Mouse (Mus musculus) layer of hippocampus, adult 9-10 months (tissue): ENCODE data around the gene Zbtb22.

Experiments used
- DNase-seq: peaks from one replicate; pipeline ENCODE4 v3.0.0; 2022; ENCODE audit warnings: low spot score

The Zbtb22 gene

DNA sequence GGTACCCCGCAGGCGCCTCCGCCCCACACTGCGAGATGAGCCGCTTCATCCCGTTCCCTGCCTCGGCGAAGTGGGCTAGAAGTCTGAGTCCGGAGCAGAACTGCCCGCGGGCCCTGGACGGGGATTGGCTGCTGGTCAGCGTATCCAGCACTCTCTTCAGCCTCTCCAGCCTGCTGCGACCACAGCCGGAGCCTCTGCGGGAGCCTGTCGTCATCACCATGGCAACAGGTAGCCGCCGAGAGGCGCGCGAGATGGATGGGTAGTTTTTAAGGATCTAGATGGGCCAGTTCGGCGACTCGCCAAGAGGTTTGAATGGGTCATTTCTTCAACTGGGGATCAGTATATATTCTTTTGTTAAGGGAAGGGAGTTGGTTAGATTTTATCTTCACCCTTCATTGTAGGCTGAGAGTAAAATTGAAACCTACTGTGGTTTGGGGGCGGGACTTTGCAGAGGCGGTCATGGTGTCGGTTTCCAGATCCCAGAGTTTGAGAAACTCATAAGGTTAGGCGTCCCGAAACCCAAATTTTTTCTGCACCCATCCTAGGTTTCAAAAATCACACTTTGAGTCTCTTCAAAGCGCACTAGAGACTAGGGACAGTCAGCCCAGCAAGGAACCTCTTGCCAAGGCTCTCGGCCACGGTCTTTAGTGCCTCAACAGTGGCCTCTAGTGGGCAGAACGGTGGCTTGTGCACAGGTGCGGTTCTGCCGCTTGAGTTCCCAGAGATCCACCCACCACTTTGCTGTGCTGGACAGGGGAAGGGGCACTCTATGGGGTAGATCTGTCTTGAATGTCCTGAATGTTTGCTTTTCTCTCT is 4.8 kb downstream of the Zbtb22 start:
- no peak for DNase-seq

GRCm38 (mm10) chr17:33921361-33921760 is 5.7 kb downstream of the Zbtb22 start:
- DNase-seq: no peak

DNA sequence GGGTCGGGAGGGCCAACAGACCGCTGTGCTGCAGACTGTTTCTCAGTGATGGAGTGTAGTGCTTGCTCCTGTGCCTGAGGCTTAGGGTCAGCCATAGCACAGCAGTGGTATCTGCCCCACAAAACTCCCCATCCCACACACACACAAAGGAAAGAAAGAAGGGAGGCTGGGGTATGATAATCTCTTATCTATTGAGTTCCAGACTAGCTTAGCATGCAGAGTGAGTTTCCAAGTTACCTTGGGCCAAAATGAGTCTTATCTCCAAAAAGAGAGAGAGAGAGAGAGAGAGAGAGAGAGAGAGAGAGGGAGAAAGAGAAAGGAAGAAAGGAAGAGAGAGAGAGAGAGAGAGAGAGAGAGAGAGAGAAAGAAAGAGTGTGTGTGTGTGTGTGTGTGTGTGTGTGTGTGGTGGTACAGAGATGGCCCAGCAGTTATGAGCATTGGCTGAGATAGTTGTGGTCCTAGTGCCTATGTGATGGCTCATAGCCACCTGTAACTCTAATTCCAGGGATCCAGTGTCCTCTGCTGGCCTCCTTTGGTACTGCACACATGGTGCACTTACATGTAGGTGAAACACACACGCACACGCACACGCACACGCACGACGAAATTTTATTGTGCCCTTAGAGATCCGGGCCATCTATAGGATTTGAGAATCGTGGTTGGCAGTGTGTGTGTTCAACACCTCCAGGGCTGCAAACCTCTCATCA is 9.0 kb downstream of the Zbtb22 start:
- DNase-seq: no peak

- no peak for DNase-seq
Observed at GRCm38 (mm10) chr17:33925406-33926116, 9.9 kb downstream of the Zbtb22 start.

DNA sequence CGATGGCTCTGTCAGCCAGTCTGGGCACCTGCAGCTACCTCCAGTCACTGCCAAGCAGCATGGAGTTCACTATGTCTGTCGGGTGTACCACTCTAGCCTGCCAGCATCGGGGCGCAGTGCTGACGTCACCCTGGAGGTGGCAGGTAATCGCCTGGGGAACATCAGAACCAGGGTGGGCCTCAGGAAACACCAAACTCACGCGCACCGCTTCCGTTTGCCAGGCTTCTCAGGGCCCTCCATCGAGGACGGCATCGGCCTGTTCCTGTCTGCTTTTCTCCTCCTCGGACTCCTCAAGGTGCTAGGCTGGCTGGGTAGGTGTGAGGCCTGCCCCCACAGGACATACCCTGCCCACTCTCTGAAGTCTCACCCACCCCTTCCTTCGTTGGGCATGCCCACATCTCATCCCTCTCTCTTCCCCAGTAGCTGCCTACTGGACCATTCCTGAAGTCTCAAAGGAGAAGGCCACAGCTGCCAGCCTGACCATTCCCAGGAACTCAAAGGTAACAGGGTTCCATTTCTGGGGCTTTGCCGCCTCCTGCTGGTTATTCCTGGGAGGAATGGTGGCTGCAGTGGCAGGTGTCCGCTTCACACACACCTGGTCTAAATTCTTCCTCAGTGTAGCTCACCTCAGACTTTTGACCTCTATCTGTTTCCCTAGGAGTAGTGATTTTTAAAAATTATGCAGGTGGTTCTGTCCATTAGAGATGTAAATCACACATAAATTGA is 10.7 kb downstream of the Zbtb22 start:
- DNase-seq: no peak

GRCm38 (mm10) chr17:33928251-33928947 is 12.7 kb downstream of the Zbtb22 start:
- DNase-seq: no peak

DNA sequence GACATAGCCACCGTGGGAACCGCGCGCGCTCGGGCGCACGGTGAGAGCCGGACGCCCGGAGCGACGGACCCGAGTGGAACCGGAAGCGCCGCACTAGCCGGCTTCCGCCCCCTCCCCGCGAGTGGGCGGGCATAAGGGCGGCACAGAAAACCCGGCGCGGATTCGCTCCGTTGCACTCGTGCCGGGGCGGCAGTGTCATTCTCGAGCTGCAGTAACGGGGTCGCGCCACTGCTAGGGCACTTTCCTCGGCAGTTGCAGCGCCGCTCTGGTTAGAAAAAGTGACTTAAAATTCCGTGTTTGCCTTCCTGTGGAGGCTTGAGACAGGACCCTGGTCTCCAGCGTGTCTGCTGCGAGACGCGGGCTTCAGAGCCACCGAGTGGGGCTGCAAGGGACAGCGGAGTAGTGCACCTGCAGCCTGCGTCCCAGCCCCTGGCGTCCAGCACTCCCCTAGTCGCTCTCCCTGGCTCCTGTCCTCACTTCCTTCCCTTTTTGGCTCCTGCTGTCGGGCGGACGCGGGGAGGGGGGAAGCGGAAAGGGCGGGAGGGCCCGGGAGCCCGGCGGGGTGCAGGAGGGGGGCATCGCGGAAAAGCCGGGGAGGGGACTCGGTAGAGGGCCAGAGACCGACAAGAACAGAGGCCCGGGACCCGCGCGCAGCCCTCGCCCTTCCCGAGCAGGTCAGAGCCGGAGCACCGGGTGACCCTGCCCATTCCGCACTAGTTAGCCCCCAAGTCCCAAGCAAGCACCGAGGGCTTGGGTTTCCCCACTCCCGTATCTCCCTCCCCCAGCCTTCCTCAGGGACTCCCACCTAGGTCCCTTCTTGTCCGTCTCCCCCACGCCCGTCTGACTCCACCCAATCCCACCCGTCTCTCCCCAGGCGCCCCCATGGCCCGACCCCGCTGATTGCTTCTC is 13.9 kb downstream of the Zbtb22 start, which contains the start of gene Rgl2:
Gene Rgl2 (plus strand): TSS at position 173 of the 909 bp plus-strand sequence.
- DNase-seq: peak; percentile 69

GRCm38 (mm10) chr17:33930280-33931158 is 14.8 kb downstream of the Zbtb22 start:
- DNase-seq: no peak

GRCm38 (mm10) chr17:33931159-33931866 is 15.6 kb downstream of the Zbtb22 start:
- DNase-seq: no peak

GRCm38 (mm10) chr17:33931947-33932346 is 16.2 kb downstream of the Zbtb22 start:
- DNase-seq: no peak

GRCm38 (mm10) chr17:33932448-33932847 is 16.7 kb downstream of the Zbtb22 start:
- no peak for DNase-seq

DNA sequence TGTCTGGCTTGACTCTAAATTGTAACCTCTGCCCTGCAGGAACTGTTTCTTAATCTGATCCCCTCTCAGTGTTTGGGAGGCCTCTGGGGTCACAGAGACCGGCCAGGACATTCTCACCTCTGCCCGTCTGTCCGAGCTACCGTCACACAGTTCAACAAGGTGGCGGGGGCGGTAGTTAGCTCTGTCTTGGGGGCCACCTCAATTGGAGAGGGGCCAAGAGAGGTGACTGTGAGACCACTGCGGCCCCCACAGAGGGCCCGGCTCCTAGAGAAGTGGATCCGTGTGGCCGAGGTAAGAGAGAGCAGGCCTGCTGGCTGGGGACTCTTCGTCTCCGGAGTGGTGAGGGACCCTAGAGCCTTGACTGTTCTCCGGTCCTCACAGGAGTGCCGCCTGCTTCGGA is 17.3 kb downstream of the Zbtb22 start:
- no peak for DNase-seq

- no peak for DNase-seq
Observed at GRCm38 (mm10) chr17:33935422-33936055, 19.8 kb downstream of the Zbtb22 start.

DNA sequence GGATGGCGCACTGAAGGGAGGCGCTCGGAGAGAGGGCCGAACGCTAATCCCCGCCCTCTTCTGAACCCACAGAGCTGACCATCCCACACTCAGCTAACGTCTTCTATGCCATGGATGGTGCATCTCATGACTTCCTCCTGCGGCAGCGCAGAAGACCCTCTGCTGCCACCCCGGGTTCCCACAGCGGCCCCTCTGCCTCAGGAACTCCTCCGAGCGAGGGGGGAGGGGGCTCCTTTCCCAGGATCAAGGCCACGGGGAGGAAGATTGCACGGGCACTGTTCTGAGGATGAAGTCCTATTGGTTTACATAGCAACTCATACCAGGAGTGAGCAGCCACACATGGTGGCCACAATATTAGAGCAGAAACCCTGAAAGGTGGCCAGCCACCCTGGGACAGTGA is 21.3 kb downstream of the Zbtb22 start:
- no peak for DNase-seq

GRCm38 (mm10) chr17:33938783-33939182 is 23.1 kb downstream of the Zbtb22 start:
- no peak for DNase-seq

DNA sequence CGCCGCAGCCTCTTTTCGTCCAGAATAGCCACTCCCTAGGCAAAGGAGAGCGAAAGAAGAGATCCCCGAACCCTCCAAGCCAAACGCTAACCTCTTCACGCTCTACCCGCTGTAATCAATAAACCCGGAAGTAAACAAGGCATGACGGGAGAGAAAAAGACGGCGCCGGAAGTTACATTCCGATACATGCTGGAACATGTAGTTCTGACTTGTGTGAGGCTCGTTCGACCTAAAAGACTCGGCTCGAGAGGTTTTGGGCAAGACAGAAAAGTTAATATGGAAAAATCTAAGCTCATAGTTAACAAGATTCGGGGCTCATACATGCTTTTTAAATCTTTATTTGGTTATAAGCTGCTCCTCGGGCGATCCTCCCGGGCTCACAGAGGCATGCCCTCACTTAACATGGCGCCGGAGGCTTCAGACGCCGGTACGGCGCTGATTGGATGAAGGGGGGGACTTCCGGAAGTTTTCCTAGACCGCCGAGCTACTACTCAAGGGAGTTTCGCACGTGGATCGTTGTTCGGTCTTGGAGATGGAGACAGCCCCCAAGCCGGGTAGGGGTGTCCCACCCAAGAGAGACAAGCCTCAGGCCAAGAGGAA is 24.6 kb downstream of the Zbtb22 start, which contains the start of the genes Pfdn6 and Wdr46:
Gene Pfdn6 (minus strand): TSS at position 138 of the 600 bp plus-strand sequence.
Gene Wdr46 (plus strand): TSS at position 455 of the 600 bp plus-strand sequence.
- DNase-seq: peak; percentile 84

- no peak for DNase-seq
Observed at GRCm38 (mm10) chr17:33940981-33941380, 25.3 kb downstream of the Zbtb22 start.

- DNase-seq: no peak
Observed at GRCm38 (mm10) chr17:33941381-33941780, 25.7 kb downstream of the Zbtb22 start.
